Mouse (Mus musculus): ENCODE measurements around the gene Hormad2. TPM values are rescaled to one million over a fixed set of nuclear protein-coding genes. Genes with fewer than 3 reads are reported as not detected.
A peak's percentile ranks its signal among the peaks of the same experiment; 100 is the strongest.

Hormad2 gene
- polyA plus RNA-seq, 1 experiment from 2014 or later, result not detected

- WGBS, result 61% methylated on average over 10 of the region's 10 CpGs
Measured at GRCm38 (mm10) chr11:4335810-4336692, 104.9 kb downstream of the Hormad2 start.

DNA sequence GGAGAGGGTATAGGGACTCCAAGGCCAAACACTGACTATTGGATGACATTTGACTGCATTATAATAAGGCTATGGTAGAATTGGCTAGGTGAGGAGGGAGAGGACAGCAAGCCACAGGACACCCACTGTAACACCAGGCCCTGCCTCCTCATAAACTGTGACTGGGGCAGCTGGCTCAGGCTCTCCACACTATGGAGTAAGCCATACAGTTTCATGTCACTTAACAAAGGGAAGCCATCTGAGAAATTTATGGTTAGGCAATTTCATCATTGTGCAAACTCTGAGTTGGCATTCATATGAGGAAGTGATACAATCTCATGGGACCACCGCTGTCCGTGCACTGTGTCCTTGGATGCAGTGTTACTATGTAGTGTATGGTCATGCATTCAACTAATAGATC, 107.9 kb downstream of the Hormad2 start:
- H3K9me3 ChIP-seq, result no peaks in the 10 kb centered on the region
- WGBS, result 93% methylated on average over 2 of the region's 2 CpGs
- H3K27me3 ChIP-seq, result no peaks in the 10 kb centered on the region
- H3K4me3 ChIP-seq (replicated peaks), result no peak overlapping the region
- H3K9ac ChIP-seq (replicated peaks), result no peak overlapping the region
- H3K27ac ChIP-seq, result no peak overlapping the region
- H3K4me1 ChIP-seq (replicated peaks), result peaks cover 4% of the 10 kb centered on the region; the same call in 1 of the 2 replicates
- H3K4me2 ChIP-seq (replicated peaks), result no peak overlapping the region
- ATAC-seq, result no peak
- no peaks in the 10 kb centered on the region for H3K36me3 ChIP-seq

More at GRCm38 (mm10) chr11:4335810-4336692, 104.9 kb downstream of the Hormad2 start:
- Histone ChIP-seq H3K4me2 (replicated peaks) (no peak overlapping the region), H3K4me1 (replicated peaks) (peaks cover 8% of the 10 kb centered on the region), H3K9ac (replicated peaks) (no peak overlapping the region), H3K9me3 (no peaks in the 10 kb centered on the region), H3K36me3 (no peaks in the 10 kb centered on the region), H3K4me3 (replicated peaks) (no peak overlapping the region), H3K27ac (0 out of 2 replicates have a peak overlapping the region, but pooled peaks have one; percentile 26), H3K27me3 (no peaks in the 10 kb centered on the region)
- no peak for ATAC-seq

- Histone ChIP-seq H3K4me2 (replicated peaks) (no peak overlapping the region), H3K9ac (replicated peaks) (no peak overlapping the region), H3K9me3 (no peaks in the 10 kb centered on the region), H3K27ac (no peak overlapping the region), H3K4me3 (replicated peaks) (no peak overlapping the region), H3K36me3 (no peaks in the 10 kb centered on the region), H3K4me1 (replicated peaks) (no peaks in the 10 kb centered on the region), H3K27me3 (no peaks in the 10 kb centered on the region)
- no peak for ATAC-seq
- WGBS, result 83% methylated on average over 3 of the region's 3 CpGs
Measured at GRCm38 (mm10) chr11:4328188-4328587, 112.7 kb downstream of the Hormad2 start.

GRCm38 (mm10) chr11:4323481-4323880, 117.4 kb downstream of the Hormad2 start:
- no peak overlapping the region for H3K4me3 ChIP-seq (replicated peaks)
- no peak overlapping the region for H3K27ac ChIP-seq
- H3K27me3 ChIP-seq, result no peaks in the 10 kb centered on the region
- H3K4me1 ChIP-seq (replicated peaks), result no peaks in the 10 kb centered on the region
- 73% methylated on average over 11 of the region's 11 CpGs for WGBS
- no peak overlapping the region for H3K4me2 ChIP-seq (replicated peaks)
- no peaks in the 10 kb centered on the region for H3K36me3 ChIP-seq
- no peak for ATAC-seq
- no peaks in the 10 kb centered on the region for H3K9me3 ChIP-seq
- no peak overlapping the region for H3K9ac ChIP-seq (replicated peaks)

- no peaks in the 10 kb centered on the region for H3K36me3 ChIP-seq
- H3K4me1 ChIP-seq (replicated peaks), result no peaks in the 10 kb centered on the region
- H3K27me3 ChIP-seq, result no peaks in the 10 kb centered on the region
- no peaks in the 10 kb centered on the region for H3K9me3 ChIP-seq
- no peak overlapping the region for H3K27ac ChIP-seq
- no peak overlapping the region for H3K9ac ChIP-seq (replicated peaks)
- no peak overlapping the region for H3K4me2 ChIP-seq (replicated peaks)
- H3K4me3 ChIP-seq (replicated peaks), result no peak overlapping the region
- no peak for ATAC-seq
- WGBS, result 33% methylated on average over 6 of the region's 6 CpGs
Measured at GRCm38 (mm10) chr11:4322943-4323342, 118.0 kb downstream of the Hormad2 start.

DNA sequence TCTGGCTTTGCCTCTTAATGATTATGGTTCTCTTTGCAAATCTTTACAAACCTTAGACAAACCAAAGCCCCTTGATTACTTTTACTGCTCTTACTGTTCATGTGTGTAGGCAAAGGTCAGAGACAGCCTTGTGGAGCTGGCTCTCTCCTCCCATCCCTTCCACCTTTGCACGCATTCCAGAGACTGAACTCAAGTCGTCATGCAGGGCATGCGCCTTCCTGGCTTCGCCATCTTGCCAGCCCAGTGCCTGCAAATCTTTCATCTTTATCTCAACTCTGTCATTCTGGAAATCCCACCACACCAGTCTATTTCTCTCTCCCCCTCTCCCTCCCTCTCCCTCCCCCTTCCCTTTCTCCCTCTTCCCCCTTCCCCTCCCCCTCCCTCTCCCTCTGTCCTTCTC, 120.0 kb downstream of the Hormad2 start:
- no peaks in the 10 kb centered on the region for H3K9me3 ChIP-seq
- H3K27ac ChIP-seq, result no peak overlapping the region
- WGBS, result 46% methylated on average over 4 of the region's 4 CpGs
- H3K4me3 ChIP-seq (replicated peaks), result no peak overlapping the region
- H3K36me3 ChIP-seq, result no peaks in the 10 kb centered on the region
- H3K27me3 ChIP-seq, result no peaks in the 10 kb centered on the region
- no peaks in the 10 kb centered on the region for H3K4me1 ChIP-seq (replicated peaks)
- no peak overlapping the region for H3K9ac ChIP-seq (replicated peaks)
- no peak overlapping the region for H3K4me2 ChIP-seq (replicated peaks)
- ATAC-seq, result no peak

DNA sequence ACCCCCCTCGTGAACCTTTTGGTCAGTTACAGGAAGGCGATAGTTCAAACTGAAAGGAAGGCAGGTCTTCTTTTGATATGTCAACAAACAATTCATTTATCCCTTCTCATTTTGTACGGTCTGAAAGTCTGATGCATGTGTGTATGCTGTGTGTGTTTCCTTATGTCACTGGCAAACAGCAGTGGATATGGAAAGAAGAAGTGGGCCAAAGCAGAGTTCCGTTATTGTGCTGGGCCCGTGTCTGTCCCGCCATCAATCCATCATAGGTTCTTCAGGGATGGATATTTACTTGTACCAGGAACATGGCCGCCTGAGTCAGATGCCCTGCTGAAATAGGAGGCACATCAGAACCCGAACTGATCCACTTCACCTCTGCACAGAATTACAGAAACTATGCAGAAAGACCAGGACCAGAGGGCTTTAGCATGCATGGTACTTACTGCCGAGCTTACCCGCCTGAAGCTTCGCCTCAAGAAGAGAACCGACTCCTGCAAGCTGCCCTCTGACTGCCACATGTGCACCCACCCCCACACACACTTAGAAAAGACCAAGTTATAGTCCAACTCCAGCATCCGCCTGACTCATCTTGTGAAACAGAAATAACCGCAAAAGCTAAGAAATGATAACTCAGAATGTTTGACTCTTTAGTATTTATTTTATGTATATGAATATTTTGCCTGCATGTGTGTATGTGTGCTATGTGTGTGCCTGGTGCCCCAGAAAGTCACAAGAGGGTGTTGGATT, 121.5 kb downstream of the Hormad2 start:
- Histone ChIP-seq H3K9me3 (no peaks in the 10 kb centered on the region), H3K4me1 (replicated peaks) (no peaks in the 10 kb centered on the region), H3K27me3 (0 out of 2 replicates have a peak, but pooled peaks cover 4% of the 10 kb centered on the region), H3K4me3 (replicated peaks) (no peak overlapping the region), H3K9ac (replicated peaks) (no peak overlapping the region), H3K4me2 (replicated peaks) (no peak overlapping the region), H3K27ac (no peak overlapping the region), H3K36me3 (no peaks in the 10 kb centered on the region)
- ATAC-seq, result no peak
- 92% methylated on average over 14 of the region's 14 CpGs for WGBS

DNA sequence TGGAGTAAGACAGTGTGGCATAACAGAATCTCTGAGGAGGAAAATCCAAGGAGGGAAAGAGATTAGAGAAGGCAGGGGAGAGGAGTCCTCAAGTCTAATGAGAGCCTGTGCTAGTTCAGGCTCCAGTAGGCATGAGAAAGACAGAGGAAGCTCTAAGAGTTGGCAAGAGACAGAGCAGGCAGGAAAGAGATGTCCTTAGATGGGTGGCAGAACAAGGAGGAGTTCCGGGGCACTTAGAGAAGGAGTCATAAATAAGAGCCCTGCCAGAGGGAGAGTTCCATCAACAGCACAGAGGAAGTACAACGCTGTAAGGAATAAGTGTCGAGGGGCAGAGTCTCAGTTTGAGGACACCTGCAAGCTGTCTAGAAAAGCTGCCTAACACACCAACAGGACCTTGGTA, 122.9 kb downstream of the Hormad2 start:
- Histone ChIP-seq H3K9ac (replicated peaks) (no peak overlapping the region), H3K36me3 (no peaks in the 10 kb centered on the region), H3K9me3 (no peaks in the 10 kb centered on the region), H3K27ac (no peak overlapping the region), H3K4me2 (replicated peaks) (no peak overlapping the region), H3K4me1 (replicated peaks) (no peaks in the 10 kb centered on the region), H3K4me3 (replicated peaks) (no peak overlapping the region), H3K27me3 (0 out of 2 replicates have a peak, but pooled peaks cover 4% of the 10 kb centered on the region)
- ATAC-seq, result no peak
- WGBS, result 92% methylated on average over 3 of the region's 3 CpGs

GRCm38 (mm10) chr11:4317287-4317686, 123.6 kb downstream of the Hormad2 start:
- Histone ChIP-seq H3K4me3 (replicated peaks) (no peak overlapping the region), H3K9ac (replicated peaks) (no peak overlapping the region), H3K36me3 (no peaks in the 10 kb centered on the region), H3K27ac (no peak overlapping the region), H3K27me3 (0 out of 2 replicates have a peak, but pooled peaks cover 5% of the 10 kb centered on the region), H3K4me1 (replicated peaks) (no peaks in the 10 kb centered on the region), H3K9me3 (no peaks in the 10 kb centered on the region), H3K4me2 (replicated peaks) (no peak overlapping the region)
- 65% methylated on average over 5 of the region's 5 CpGs for WGBS
- ATAC-seq, result no peak

- ATAC-seq, result no peak
- Histone ChIP-seq H3K4me3 (replicated peaks) (no peak overlapping the region), H3K36me3 (no peaks in the 10 kb centered on the region), H3K4me1 (replicated peaks) (peaks cover 7% of the 10 kb centered on the region), H3K27me3 (0 out of 2 replicates have a peak, but pooled peaks cover 11% of the 10 kb centered on the region), H3K27ac (no peak overlapping the region), H3K4me2 (replicated peaks) (no peak overlapping the region), H3K9me3 (no peaks in the 10 kb centered on the region), H3K9ac (replicated peaks) (no peak overlapping the region)
- WGBS, result 76% methylated on average over 4 of the region's 4 CpGs
Measured at GRCm38 (mm10) chr11:4312180-4312579, 128.7 kb downstream of the Hormad2 start.

- H3K36me3 ChIP-seq, result no peaks in the 10 kb centered on the region
- H3K4me1 ChIP-seq (replicated peaks), result peaks cover 7% of the 10 kb centered on the region
- H3K9me3 ChIP-seq, result no peaks in the 10 kb centered on the region
- H3K27ac ChIP-seq, result no peak overlapping the region
- 90% methylated on average over 4 of the region's 4 CpGs for WGBS
- H3K4me2 ChIP-seq (replicated peaks), result no peak overlapping the region
- no peak overlapping the region for H3K9ac ChIP-seq (replicated peaks)
- H3K4me3 ChIP-seq (replicated peaks), result no peak overlapping the region
- 0 out of 2 replicates have a peak, but pooled peaks cover 10% of the 10 kb centered on the region for H3K27me3 ChIP-seq
- no peak for ATAC-seq
Measured at GRCm38 (mm10) chr11:4310324-4310723, 130.6 kb downstream of the Hormad2 start.

DNA sequence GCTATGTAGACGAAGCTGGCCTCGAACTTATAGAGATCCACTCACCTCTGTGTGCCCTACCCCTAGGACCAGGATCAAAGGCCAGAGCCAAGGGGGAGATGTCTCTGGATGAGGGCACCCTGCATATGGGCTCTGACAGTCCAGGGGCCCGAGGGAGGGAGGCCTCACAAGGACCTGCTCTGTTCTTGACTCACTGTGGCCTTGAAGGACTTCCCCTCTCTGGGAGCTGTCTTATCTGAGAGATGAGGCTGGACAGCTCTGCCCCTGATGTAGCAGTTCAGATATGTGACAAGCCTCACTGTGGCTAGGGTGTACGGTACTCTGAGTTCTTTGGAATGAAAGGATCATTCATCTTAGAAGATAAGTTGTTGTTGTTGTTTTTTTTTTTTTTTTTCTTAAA, 131.3 kb downstream of the Hormad2 start:
- Histone ChIP-seq H3K4me3 (replicated peaks) (no peak overlapping the region), H3K9ac (replicated peaks) (no peak overlapping the region), H3K36me3 (no peaks in the 10 kb centered on the region), H3K9me3 (no peaks in the 10 kb centered on the region), H3K27ac (no peak overlapping the region), H3K4me1 (replicated peaks) (peaks cover 7% of the 10 kb centered on the region), H3K4me2 (replicated peaks) (no peak overlapping the region), H3K27me3 (0 out of 2 replicates have a peak, but pooled peaks cover 7% of the 10 kb centered on the region)
- no peak for ATAC-seq
- 93% methylated on average over 4 of the region's 4 CpGs for WGBS
